Mouse (Mus musculus): ENCODE data around the gene Pgrmc1. TPM values are rescaled to one million over a fixed set of nuclear protein-coding genes. Genes with fewer than 3 reads are reported as not detected.

Gene Pgrmc1
- polyA plus RNA-seq (2014; fragmentation: Illumina TruSeq; extraction: RNeasy Lipid Tissue Mini Kit (QIAGEN cat#74804)), result 1,070 TPM

GRCm38 (mm10) chrX:36597707-36598389 lies at the start of gene Pgrmc1:
TSS of gene Pgrmc1 (plus strand) at chrX:36598206.

GRCm38 (mm10) chrX:36644657-36645551 lies 46.9 kb downstream of the Pgrmc1 start, which contains the start of gene Akap17b:
TSS of gene Akap17b (minus strand) at chrX:36645395.

Other genes with a start within 250 kb of the Pgrmc1 start
- gene Gm6268, start 196.9 kb upstream of the Pgrmc1 start, polyA plus RNA-seq (2014; fragmentation: Illumina TruSeq; extraction: RNeasy Lipid Tissue Mini Kit (QIAGEN cat#74804)), result not detected
- gene Gm14569, start 106.4 kb upstream of the Pgrmc1 start, polyA plus RNA-seq (2014; fragmentation: Illumina TruSeq; extraction: RNeasy Lipid Tissue Mini Kit (QIAGEN cat#74804)), result 0.68 TPM
- gene Akap17b, start 47.2 kb downstream of the Pgrmc1 start, polyA plus RNA-seq (2014; fragmentation: Illumina TruSeq; extraction: RNeasy Lipid Tissue Mini Kit (QIAGEN cat#74804)), result 29.8 TPM
- gene Slc25a43, start 145.5 kb downstream of the Pgrmc1 start, polyA plus RNA-seq (2014; fragmentation: Illumina TruSeq; extraction: RNeasy Lipid Tissue Mini Kit (QIAGEN cat#74804)), result 2.0 TPM
- 436 TPM for gene Slc25a5, start 197.4 kb downstream of the Pgrmc1 start, polyA plus RNA-seq (2014; fragmentation: Illumina TruSeq; extraction: RNeasy Lipid Tissue Mini Kit (QIAGEN cat#74804))